Mouse (Mus musculus) liver, embryonic 12.5 days (tissue): ENCODE data around the gene Carns1. TPM values are rescaled to one million over a fixed set of nuclear protein-coding genes. Genes with fewer than 3 reads are reported as not detected.

Experiments
- ATAC-seq: fragments of 200-750 bp; cut with Nextera tagmentation; 2 replicates; pipeline ENCODE4 v1.8.0; 2017; ENCODE audit warnings: moderate number of reproducible peaks, mild to moderate bottlenecking, moderate library complexity
- H3K27ac ChIP-seq: fragments of 300-500 bp; sonication (generic); 2 replicates; pipeline ENCODE4 v1.5.1; 2016; ENCODE audit warnings: mild to moderate bottlenecking
- H3K27me3 ChIP-seq: fragments of 300-500 bp; sonication (generic); replicated peaks from 2 replicates; pipeline ENCODE4 v1.6.1; 2016; ENCODE audit warnings: mild to moderate bottlenecking, moderate library complexity
- H3K36me3 ChIP-seq: fragments of 300-500 bp; sonication (generic); 2 replicates; pipeline ENCODE4 v1.6.1; 2016; ENCODE audit warnings: mild to moderate bottlenecking, moderate library complexity
- H3K4me1 ChIP-seq: fragments of 300-500 bp; sonication (generic); 2 replicates; pipeline ENCODE4 v1.6.1; 2016
- H3K4me2 ChIP-seq: fragments of 300-500 bp; sonication (generic); 2 replicates; pipeline ENCODE4 v1.6.1; 2016; ENCODE audit warnings: mild to moderate bottlenecking, moderate library complexity
- H3K4me3 ChIP-seq: fragments of 300-500 bp; sonication (generic); 2 replicates; pipeline ENCODE4 v1.5.1; 2016; ENCODE audit warnings: mild to moderate bottlenecking, moderate library complexity
- H3K9ac ChIP-seq: fragments of 300-500 bp; sonication (generic); 2 replicates; pipeline ENCODE4 v1.6.1; 2016; ENCODE audit warnings: mild to moderate bottlenecking, moderate library complexity
- H3K9me3 ChIP-seq: fragments of 300-500 bp; sonication (generic); replicated peaks from 2 replicates; pipeline ENCODE4 v1.6.1; 2016; ENCODE audit warnings: mild to moderate bottlenecking, moderate library complexity
- WGBS: fragments of 180-500 bp; shearing (Covaris S2); methylation state at CpG from one replicate; pipeline ENCODE4 v1.1.7; 2016; ENCODE audit not compliant: insufficient replicate concordance; 5-methylcytosine and 5-hydroxymethylcytosine counted together
- polyA plus RNA-seq: library from polyadenylated mRNA; unstranded; fragments of >200 nt; fragmentation: Nextera tagmentation; extraction: Ambion mirVana; gene quantifications from 2 replicates; pipeline ENCODE4 v1.2.1, GENCODE M21; 2016

The Carns1 gene
- polyA plus RNA-seq, 1 experiment from 2014 or later, result 1.3 TPM

- no peak overlapping the region for H3K4me3 ChIP-seq
- no peak for ATAC-seq
- no peak overlapping the region for H3K4me2 ChIP-seq
- peaks cover 58% of the 10 kb centered on the region for H3K4me1 ChIP-seq
- 0 out of 2 replicates have a peak overlapping the region, but pooled peaks have one; percentile 8 for H3K27ac ChIP-seq
- peaks cover 65% of the 10 kb centered on the region for H3K36me3 ChIP-seq
- WGBS, result 88% methylated on average over 8 of the region's 8 CpGs
- no peaks in the 10 kb centered on the region for H3K9me3 ChIP-seq
- no peak overlapping the region for H3K9ac ChIP-seq
- H3K27me3 ChIP-seq, result no peaks in the 10 kb centered on the region
Observed at GRCm38 (mm10) chr19:4152445-4153231, 22.6 kb downstream of the Carns1 start.

GRCm38 (mm10) chr19:4151898-4152297, 23.4 kb downstream of the Carns1 start:
- ATAC-seq, result no peak
- no peak overlapping the region for H3K4me2 ChIP-seq
- H3K4me1 ChIP-seq, result peaks cover 60% of the 10 kb centered on the region
- H3K36me3 ChIP-seq, result peaks cover 57% of the 10 kb centered on the region
- 79% methylated on average over 5 of the region's 5 CpGs for WGBS
- no peaks in the 10 kb centered on the region for H3K27me3 ChIP-seq
- no peak overlapping the region for H3K9ac ChIP-seq
- no peak overlapping the region for H3K4me3 ChIP-seq
- no peaks in the 10 kb centered on the region for H3K9me3 ChIP-seq
- no peak overlapping the region for H3K27ac ChIP-seq

- Histone ChIP-seq H3K9me3 (no peaks in the 10 kb centered on the region), H3K27ac (no peak overlapping the region), H3K4me2 (no peak overlapping the region), H3K27me3 (no peaks in the 10 kb centered on the region), H3K36me3 (peaks cover 53% of the 10 kb centered on the region), H3K9ac (no peak overlapping the region), H3K4me3 (no peak overlapping the region), H3K4me1 (peaks cover 60% of the 10 kb centered on the region)
- ATAC-seq, result no peak
- WGBS, result 80% methylated on average over 5 of the region's 5 CpGs
Observed at GRCm38 (mm10) chr19:4151488-4151860, 23.8 kb downstream of the Carns1 start.

- Histone ChIP-seq H3K9me3 (no peaks in the 10 kb centered on the region), H3K4me1 (peaks cover 56% of the 10 kb centered on the region), H3K27ac (no peak overlapping the region), H3K4me3 (no peak overlapping the region), H3K4me2 (0 out of 2 replicates have a peak overlapping the region, but pooled peaks have one; percentile 86), H3K36me3 (peaks cover 46% of the 10 kb centered on the region), H3K9ac (no peak overlapping the region), H3K27me3 (no peaks in the 10 kb centered on the region)
- no peak for ATAC-seq
- WGBS, result 85% methylated on average over 22 of the region's 22 CpGs
Observed at GRCm38 (mm10) chr19:4150567-4151487, 24.5 kb downstream of the Carns1 start.

- peaks cover 48% of the 10 kb centered on the region for H3K4me1 ChIP-seq
Observed at GRCm38 (mm10) chr19:4149764-4150461, 25.4 kb downstream of the Carns1 start.

GRCm38 (mm10) chr19:4149283-4149682, 26.0 kb downstream of the Carns1 start:
- Histone ChIP-seq H3K4me3 (peak overlapping the region; percentile 83), H3K4me1 (peaks cover 42% of the 10 kb centered on the region), H3K4me2 (peak overlapping the region; percentile 86), H3K27me3 (no peaks in the 10 kb centered on the region), H3K9ac (peak overlapping the region; percentile 88), H3K36me3 (peaks cover 42% of the 10 kb centered on the region), H3K27ac (peak overlapping the region; percentile 85), H3K9me3 (no peaks in the 10 kb centered on the region)
- 70% methylated on average over 11 of the region's 11 CpGs for WGBS
- no peak for ATAC-seq

More at GRCm38 (mm10) chr19:4149764-4150461, 25.4 kb downstream of the Carns1 start:
- Histone ChIP-seq H3K9me3 (no peaks in the 10 kb centered on the region), H3K4me3 (peak overlapping the region; percentile 83), H3K36me3 (peaks cover 42% of the 10 kb centered on the region), H3K4me2 (peak overlapping the region; percentile 86), H3K9ac (peak overlapping the region; percentile 88; the same call in 1 of the 2 replicates), H3K27ac (no peak overlapping the region), H3K27me3 (no peaks in the 10 kb centered on the region)
- ATAC-seq, result no peak
- 87% methylated on average over 17 of the region's 17 CpGs for WGBS

- Histone ChIP-seq H3K4me2 (peak overlapping the region; percentile 86), H3K9ac (peak overlapping the region; percentile 88), H3K27me3 (peaks cover 1% of the 10 kb centered on the region; the same call in 1 of the 2 replicates), H3K27ac (peak overlapping the region; percentile 85), H3K36me3 (peaks cover 40% of the 10 kb centered on the region), H3K4me1 (peaks cover 38% of the 10 kb centered on the region), H3K9me3 (no peaks in the 10 kb centered on the region), H3K4me3 (peak overlapping the region; percentile 83)
- 3% methylated on average over 8 of the region's 8 CpGs for WGBS
- peak; percentile 36 for ATAC-seq
Observed at GRCm38 (mm10) chr19:4148819-4149218, 26.5 kb downstream of the Carns1 start.

- Histone ChIP-seq H3K27ac (peak within 1 kb of the TSS; percentile 85), H3K36me3 (peaks cover 36% of the 10 kb centered on the region), H3K9me3 (no peaks in the 10 kb centered on the region), H3K4me3 (peak within 1 kb of the TSS; percentile 83), H3K4me2 (peak within 1 kb of the TSS; percentile 86), H3K9ac (peak within 1 kb of the TSS; percentile 88), H3K4me1 (peaks cover 34% of the 10 kb centered on the region), H3K27me3 (peaks cover 5% of the 10 kb centered on the region; the same call in 1 of the 2 replicates)
- peak; percentile 91 for ATAC-seq
- under 1% methylated on average over 30 of the region's 33 CpGs for WGBS
Observed at GRCm38 (mm10) chr19:4148491-4148806, 26.8 kb downstream of the Carns1 start, which contains the start of gene Coro1b. TSS of gene Coro1b (plus strand) at chr19:4148619.

GRCm38 (mm10) chr19:4147782-4148490, 27.3 kb downstream of the Carns1 start:
- Histone ChIP-seq H3K27me3 (peaks cover 10% of the 10 kb centered on the region; the same call in 1 of the 2 replicates), H3K4me1 (peaks cover 32% of the 10 kb centered on the region), H3K9ac (peak overlapping the region; percentile 88), H3K4me2 (peak overlapping the region; percentile 86), H3K9me3 (no peaks in the 10 kb centered on the region), H3K27ac (peak overlapping the region; percentile 85), H3K4me3 (peak overlapping the region; percentile 83), H3K36me3 (peaks cover 32% of the 10 kb centered on the region)
- WGBS, result 40% methylated on average over 9 of the region's 9 CpGs
- peak; percentile 17; the same call in 1 of the 2 replicates for ATAC-seq

GRCm38 (mm10) chr19:4147022-4147405, 28.3 kb downstream of the Carns1 start:
- Histone ChIP-seq H3K9ac (no peak overlapping the region), H3K4me2 (no peak overlapping the region), H3K9me3 (no peaks in the 10 kb centered on the region), H3K27me3 (peaks cover 14% of the 10 kb centered on the region; the same call in 1 of the 2 replicates), H3K4me1 (peaks cover 32% of the 10 kb centered on the region), H3K27ac (no peak overlapping the region), H3K4me3 (no peak overlapping the region), H3K36me3 (peaks cover 23% of the 10 kb centered on the region)
- 62% methylated on average over 3 of the region's 3 CpGs for WGBS
- ATAC-seq, result no peak
